Mouse (Mus musculus) lung, embryonic 15.5 days (tissue): ENCODE data around the gene Chmp2b. TPM values are rescaled to one million over a fixed set of nuclear protein-coding genes. Genes with fewer than 3 reads are reported as not detected.

Experiments
- ATAC-seq: fragments of 200-750 bp; cut with Nextera tagmentation; 2 replicates; pipeline ENCODE4 v1.8.0; 2017; ENCODE audit warnings: moderate number of reproducible peaks, borderline replicate concordance; ENCODE audit not compliant: low FRiP score, low TSS enrichment; ENCODE audit errors: extremely low read depth
- H3K27ac ChIP-seq: fragments of 300-500 bp; sonication (generic); 2 replicates; pipeline ENCODE4 v1.5.1; 2015; ENCODE audit warnings: moderate library complexity, mild to moderate bottlenecking, inconsistent platforms
- H3K27me3 ChIP-seq: fragments of 300-500 bp; sonication (generic); 2 replicates; pipeline ENCODE4 v1.6.1; 2015; ENCODE audit warnings: inconsistent platforms
- H3K36me3 ChIP-seq: fragments of 300-500 bp; sonication (generic); 2 replicates; pipeline ENCODE4 v1.6.1; 2015; ENCODE audit warnings: inconsistent platforms
- H3K4me1 ChIP-seq: fragments of 300-500 bp; sonication (generic); 2 replicates; pipeline ENCODE4 v1.6.1; 2015; ENCODE audit warnings: inconsistent platforms
- H3K4me2 ChIP-seq: fragments of 300-500 bp; sonication (generic); 2 replicates; pipeline ENCODE4 v1.6.1; 2015; ENCODE audit warnings: inconsistent platforms, mild to moderate bottlenecking, moderate library complexity
- H3K4me3 ChIP-seq: fragments of 300-500 bp; sonication (generic); 2 replicates; pipeline ENCODE4 v1.5.1; 2015; ENCODE audit warnings: mild to moderate bottlenecking, inconsistent platforms
- H3K9ac ChIP-seq: fragments of 300-500 bp; sonication (generic); 2 replicates; pipeline ENCODE4 v1.6.1; 2015; ENCODE audit warnings: inconsistent platforms
- H3K9me3 ChIP-seq: fragments of 300-500 bp; sonication (generic); 2 replicates; pipeline ENCODE4 v1.6.1; 2016; ENCODE audit warnings: inconsistent platforms
- WGBS: fragments of 180-500 bp; shearing (Covaris S2); methylation state at CpG from one replicate; pipeline ENCODE4 v1.1.7; 2015; 5-methylcytosine and 5-hydroxymethylcytosine counted together
- polyA plus RNA-seq: library from polyadenylated mRNA; unstranded; fragments of >200 nt; fragmentation: Nextera tagmentation; extraction: Ambion mirVana; gene quantifications from 2 replicates; pipeline ENCODE4 v1.2.1, GENCODE M21; 2015

Gene Chmp2b
- polyA plus RNA-seq, 1 experiment from 2014 or later, result 93.5 TPM

DNA sequence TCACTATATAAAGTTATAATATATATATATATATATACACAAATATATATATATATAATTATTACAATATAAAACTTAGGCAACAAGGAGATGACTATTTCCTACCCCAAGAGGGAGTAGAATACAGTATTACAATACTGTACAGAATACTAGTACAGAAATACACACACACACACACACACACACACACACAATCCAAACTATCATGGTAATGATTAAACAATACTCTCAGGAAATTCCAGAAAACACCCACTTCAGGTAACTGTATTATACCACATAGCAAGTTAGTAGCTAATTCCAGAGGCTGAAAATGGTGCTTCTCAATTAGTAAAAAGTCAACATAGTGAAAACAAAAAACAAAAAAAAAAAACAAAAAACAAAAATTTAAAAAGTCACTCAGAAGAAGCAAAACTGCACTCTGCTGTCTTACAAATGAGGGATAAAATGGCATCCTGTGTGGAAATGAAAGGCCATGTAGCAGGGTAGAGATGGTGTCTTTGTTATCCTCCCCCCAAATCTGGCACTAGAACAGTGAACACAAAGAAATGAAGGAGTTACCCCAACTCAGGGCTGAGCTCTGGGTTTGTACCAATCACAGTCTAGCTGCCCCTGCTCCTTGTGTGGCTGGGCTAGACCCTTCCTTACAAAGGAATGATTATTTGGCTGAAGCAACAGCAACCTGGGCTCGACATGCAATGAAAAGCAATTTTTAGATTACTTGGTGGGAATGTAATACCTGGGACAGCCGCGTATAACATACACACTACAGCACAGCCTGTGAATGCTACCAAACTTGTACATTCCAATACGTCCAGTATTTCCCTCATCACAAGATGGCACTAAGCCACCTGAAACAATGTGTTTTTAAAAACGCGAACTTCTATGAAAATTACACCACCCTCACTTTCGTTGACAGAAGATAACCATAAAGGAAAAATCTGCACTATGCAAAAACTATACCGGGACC is 1.2 kb downstream of the Chmp2b start:
- Histone ChIP-seq H3K4me1 (0 out of 2 replicates have a peak, but pooled peaks cover 10% of the 10 kb centered on the region), H3K4me3 (peak overlapping the region; percentile 95), H3K9me3 (no peaks in the 10 kb centered on the region), H3K36me3 (no peaks in the 10 kb centered on the region), H3K27ac (peak overlapping the region; percentile 68; the same call in 1 of the 2 replicates), H3K27me3 (no peaks in the 10 kb centered on the region), H3K9ac (peak overlapping the region; percentile 76), H3K4me2 (peak overlapping the region; percentile 72)
- ATAC-seq, result no peak; the same call in 1 of the 2 replicates
- 6% methylated on average over 8 of the region's 8 CpGs for WGBS

DNA sequence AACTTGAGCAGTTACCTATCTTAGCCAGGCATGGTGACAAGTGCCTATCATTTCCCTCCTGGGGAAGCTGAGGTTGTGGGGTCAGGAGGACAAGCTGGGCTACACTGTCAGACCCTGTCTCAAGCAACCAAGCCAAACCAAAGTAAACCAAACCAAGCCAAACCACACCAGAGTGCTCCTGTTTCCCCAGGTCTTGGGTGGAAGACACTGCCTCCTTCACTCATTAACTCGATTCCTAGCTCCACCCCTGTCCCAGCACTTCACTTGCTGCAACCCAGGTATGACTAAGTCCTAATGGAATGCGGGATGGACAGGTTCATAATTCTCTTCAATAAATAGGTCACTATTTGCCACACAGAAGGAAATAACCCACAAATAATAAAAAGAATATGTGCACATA is 2.9 kb downstream of the Chmp2b start:
- no peak overlapping the region for H3K4me2 ChIP-seq
- H3K4me1 ChIP-seq, result 0 out of 2 replicates have a peak, but pooled peaks cover 10% of the 10 kb centered on the region
- H3K27ac ChIP-seq, result no peak overlapping the region
- H3K9me3 ChIP-seq, result no peaks in the 10 kb centered on the region
- H3K9ac ChIP-seq, result no peak overlapping the region
- H3K36me3 ChIP-seq, result no peaks in the 10 kb centered on the region
- no peak overlapping the region for H3K4me3 ChIP-seq
- ATAC-seq, result no peak
- no peaks in the 10 kb centered on the region for H3K27me3 ChIP-seq
- WGBS, result 63% methylated on average over 2 of the region's 2 CpGs

DNA sequence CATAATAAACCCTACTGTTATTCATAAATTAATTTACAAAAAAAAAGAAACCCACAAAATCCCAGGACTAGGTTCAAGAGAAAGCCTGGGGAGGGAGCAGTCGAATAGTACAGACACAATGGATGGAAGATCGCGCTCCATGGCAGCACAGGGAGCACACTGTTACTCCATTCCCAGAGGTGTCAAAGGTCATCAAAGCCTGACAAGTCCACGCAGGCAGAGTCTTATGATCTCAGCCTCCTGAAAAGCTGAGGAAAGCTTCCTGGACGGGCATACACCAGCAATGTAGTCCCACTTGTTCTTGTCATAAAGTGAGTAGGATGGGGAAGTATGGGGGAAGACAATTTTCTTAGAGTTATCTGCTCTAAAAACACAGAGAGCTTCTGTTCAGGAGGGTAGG is 5.2 kb downstream of the Chmp2b start:
- no peaks in the 10 kb centered on the region for H3K36me3 ChIP-seq
- no peak for ATAC-seq
- 77% methylated on average over 5 of the region's 5 CpGs for WGBS
- 0 out of 2 replicates have a peak, but pooled peaks cover 10% of the 10 kb centered on the region for H3K4me1 ChIP-seq
- no peak overlapping the region for H3K4me3 ChIP-seq
- no peak overlapping the region for H3K27ac ChIP-seq
- no peak overlapping the region for H3K4me2 ChIP-seq
- H3K9ac ChIP-seq, result no peak overlapping the region
- H3K9me3 ChIP-seq, result no peaks in the 10 kb centered on the region
- H3K27me3 ChIP-seq, result no peaks in the 10 kb centered on the region

DNA sequence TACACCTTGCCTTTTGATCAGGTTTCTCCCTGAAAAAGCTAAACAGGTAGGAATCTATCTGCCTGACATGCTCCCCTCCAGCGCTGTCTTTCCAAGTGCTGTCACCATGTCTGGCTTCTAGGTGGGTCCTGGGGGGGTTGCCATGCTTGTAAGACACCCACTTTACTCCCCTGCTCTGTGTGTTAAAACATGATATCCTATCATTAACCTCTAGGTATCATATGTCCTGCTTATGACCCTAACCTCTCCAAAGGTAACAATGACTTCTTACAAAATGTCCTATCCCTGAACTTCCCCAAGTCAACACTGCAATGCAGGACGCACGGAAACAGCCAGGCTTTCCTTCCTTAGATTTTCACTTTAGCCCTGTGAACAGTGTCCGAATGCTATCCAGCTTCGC is 8.3 kb downstream of the Chmp2b start:
- no peaks in the 10 kb centered on the region for H3K36me3 ChIP-seq
- WGBS, result 72% methylated on average over 5 of the region's 5 CpGs
- H3K9me3 ChIP-seq, result no peaks in the 10 kb centered on the region
- ATAC-seq, result no peak
- H3K4me1 ChIP-seq, result 0 out of 2 replicates have a peak, but pooled peaks cover 1% of the 10 kb centered on the region
- no peak overlapping the region for H3K9ac ChIP-seq
- no peak overlapping the region for H3K4me3 ChIP-seq
- H3K27ac ChIP-seq, result no peak overlapping the region
- H3K27me3 ChIP-seq, result no peaks in the 10 kb centered on the region
- no peak overlapping the region for H3K4me2 ChIP-seq

DNA sequence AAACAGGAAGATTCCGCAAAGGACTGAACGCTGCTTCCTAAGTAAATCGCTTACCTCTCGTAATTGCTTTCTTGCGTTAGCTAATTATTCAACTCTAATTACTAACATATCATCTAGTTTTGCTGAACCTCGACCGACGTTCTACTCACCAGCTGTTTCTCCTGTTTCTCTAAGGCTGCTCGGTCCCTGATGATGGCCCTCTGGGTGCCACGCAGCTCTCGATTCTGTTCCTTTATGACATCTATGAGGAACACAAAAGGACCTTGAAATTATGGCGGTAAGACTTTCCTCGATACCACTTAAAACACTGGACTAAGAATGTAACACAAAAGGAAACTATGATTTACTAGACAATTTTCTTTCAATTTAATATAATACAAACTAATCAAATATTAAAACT is 11.7 kb downstream of the Chmp2b start:
- Histone ChIP-seq H3K9me3 (no peaks in the 10 kb centered on the region), H3K4me3 (no peak overlapping the region), H3K36me3 (no peaks in the 10 kb centered on the region), H3K27ac (no peak overlapping the region), H3K4me2 (no peak overlapping the region), H3K27me3 (no peaks in the 10 kb centered on the region), H3K9ac (no peak overlapping the region), H3K4me1 (no peaks in the 10 kb centered on the region)
- WGBS, result 87% methylated on average over 13 of the region's 13 CpGs
- ATAC-seq, result no peak

DNA sequence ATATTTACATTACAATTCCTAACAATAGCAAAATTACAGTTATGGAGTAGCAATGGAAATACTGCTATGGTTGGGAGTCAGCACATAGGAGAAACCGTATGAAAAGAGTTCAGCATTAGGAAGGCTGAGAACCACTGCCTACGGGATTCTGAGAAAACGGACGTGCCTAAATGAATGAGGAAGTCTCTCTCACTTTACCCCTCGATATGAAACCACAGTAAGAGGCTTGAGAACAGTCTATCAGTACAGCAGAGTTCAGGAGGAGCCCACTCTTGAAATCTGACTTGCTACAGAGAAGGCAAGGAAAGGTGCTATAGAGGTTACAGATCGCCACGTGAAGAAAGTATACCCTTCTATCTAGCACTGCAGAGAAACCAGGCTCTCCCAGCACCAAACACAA is 13.6 kb downstream of the Chmp2b start:
- no peak overlapping the region for H3K4me3 ChIP-seq
- peaks cover 7% of the 10 kb centered on the region; the same call in 1 of the 2 replicates for H3K36me3 ChIP-seq
- no peaks in the 10 kb centered on the region for H3K9me3 ChIP-seq
- no peaks in the 10 kb centered on the region for H3K27me3 ChIP-seq
- H3K4me2 ChIP-seq, result no peak overlapping the region
- H3K4me1 ChIP-seq, result no peaks in the 10 kb centered on the region
- 72% methylated on average over 7 of the region's 7 CpGs for WGBS
- ATAC-seq, result no peak
- no peak overlapping the region for H3K27ac ChIP-seq
- no peak overlapping the region for H3K9ac ChIP-seq

DNA sequence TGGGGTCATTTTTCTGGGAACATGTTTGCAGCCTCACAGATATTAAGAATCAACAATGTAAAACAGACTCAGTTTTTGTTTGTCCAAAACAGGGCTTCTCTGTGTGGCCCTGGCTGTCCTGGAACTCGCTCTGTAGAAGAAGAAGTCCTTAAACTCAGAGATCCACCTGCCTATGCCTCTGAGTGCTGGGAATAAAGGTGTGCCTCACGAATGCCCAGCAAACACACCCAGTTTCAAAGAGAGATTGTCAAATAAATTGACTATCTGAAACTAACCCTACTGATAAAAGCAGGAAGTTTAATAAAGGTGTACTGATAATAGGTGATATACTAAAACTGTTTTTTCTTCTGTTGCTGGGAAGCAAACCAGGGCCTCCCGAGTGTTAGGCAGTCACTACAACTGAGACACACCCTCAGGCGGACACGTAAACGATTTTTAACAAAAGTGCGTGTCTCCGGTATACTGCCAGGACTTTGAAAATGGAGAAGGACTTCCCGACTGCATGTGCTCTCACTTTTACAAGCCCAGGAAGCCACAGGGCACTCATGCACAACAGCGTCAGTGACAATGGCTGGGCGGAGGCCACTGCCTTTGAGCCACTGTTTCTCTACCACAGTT is 18.7 kb downstream of the Chmp2b start:
- H3K4me2 ChIP-seq, result no peak overlapping the region
- no peak overlapping the region for H3K4me3 ChIP-seq
- no peaks in the 10 kb centered on the region for H3K9me3 ChIP-seq
- ATAC-seq, result no peak
- H3K4me1 ChIP-seq, result no peaks in the 10 kb centered on the region
- peaks cover 28% of the 10 kb centered on the region for H3K36me3 ChIP-seq
- H3K9ac ChIP-seq, result no peak overlapping the region
- H3K27me3 ChIP-seq, result no peaks in the 10 kb centered on the region
- 85% methylated on average over 11 of the region's 11 CpGs for WGBS
- H3K27ac ChIP-seq, result no peak overlapping the region

DNA sequence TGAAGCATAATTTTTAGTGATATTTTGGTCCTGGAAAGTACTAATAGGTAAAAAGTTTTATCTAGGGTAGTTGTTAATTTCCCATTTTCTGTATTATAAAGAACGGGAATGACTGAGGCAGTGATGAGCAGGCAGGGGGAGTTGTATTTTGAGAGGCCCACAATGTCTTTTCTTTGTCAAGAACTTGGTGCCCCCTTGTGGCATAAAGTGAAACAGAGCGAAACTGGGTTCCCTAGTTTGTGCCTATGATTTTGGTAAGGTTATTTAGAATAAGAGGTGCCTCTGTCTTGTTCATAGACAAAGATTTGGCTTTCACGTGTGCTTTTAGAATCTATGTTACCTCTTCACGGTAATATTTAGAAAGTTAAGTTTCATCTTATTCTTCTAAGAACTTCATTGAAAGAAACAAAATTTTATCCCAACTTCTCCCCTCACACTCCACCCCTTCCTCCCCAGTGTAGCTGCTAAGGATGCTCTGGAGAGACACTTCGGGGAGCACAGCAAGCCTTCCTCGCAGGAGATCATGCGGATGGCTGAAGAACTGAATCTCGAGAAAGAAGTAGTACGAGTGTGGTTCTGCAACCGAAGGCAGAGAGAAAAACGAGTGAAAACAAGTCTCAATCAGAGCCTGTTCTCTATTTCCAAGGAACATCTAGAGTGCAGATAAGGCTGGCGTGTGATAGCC is 29.1 kb downstream of the Chmp2b start:
- Histone ChIP-seq H3K9ac (no peak overlapping the region), H3K4me3 (no peak overlapping the region), H3K4me1 (no peaks in the 10 kb centered on the region), H3K36me3 (no peaks in the 10 kb centered on the region), H3K9me3 (no peaks in the 10 kb centered on the region), H3K27me3 (no peaks in the 10 kb centered on the region), H3K27ac (no peak overlapping the region), H3K4me2 (no peak overlapping the region)
- no peak for ATAC-seq
- WGBS, result 29% methylated on average over 12 of the region's 12 CpGs

DNA sequence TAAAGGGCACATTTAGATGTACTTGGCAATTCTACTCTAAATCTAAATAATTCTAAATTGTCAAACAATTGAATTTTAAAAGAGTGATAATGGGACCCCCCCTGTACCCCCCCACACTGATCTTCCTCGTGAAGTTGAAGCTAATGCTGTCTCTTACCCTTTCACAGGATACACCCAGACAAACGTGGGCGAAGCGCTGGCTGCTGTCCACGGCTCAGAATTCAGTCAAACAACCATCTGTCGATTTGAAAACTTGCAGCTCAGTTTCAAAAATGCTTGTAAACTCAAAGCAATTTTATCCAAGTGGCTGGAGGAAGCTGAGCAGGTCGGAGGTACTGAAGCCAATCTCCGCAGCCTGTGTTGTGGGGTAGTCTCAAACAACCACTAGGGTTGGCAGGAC is 30.9 kb downstream of the Chmp2b start:
- H3K4me1 ChIP-seq, result no peaks in the 10 kb centered on the region
- no peaks in the 10 kb centered on the region for H3K9me3 ChIP-seq
- no peak overlapping the region for H3K9ac ChIP-seq
- no peak for ATAC-seq
- no peak overlapping the region for H3K27ac ChIP-seq
- no peak overlapping the region for H3K4me3 ChIP-seq
- no peaks in the 10 kb centered on the region for H3K27me3 ChIP-seq
- 53% methylated on average over 8 of the region's 8 CpGs for WGBS
- no peaks in the 10 kb centered on the region for H3K36me3 ChIP-seq
- H3K4me2 ChIP-seq, result no peak overlapping the region

DNA sequence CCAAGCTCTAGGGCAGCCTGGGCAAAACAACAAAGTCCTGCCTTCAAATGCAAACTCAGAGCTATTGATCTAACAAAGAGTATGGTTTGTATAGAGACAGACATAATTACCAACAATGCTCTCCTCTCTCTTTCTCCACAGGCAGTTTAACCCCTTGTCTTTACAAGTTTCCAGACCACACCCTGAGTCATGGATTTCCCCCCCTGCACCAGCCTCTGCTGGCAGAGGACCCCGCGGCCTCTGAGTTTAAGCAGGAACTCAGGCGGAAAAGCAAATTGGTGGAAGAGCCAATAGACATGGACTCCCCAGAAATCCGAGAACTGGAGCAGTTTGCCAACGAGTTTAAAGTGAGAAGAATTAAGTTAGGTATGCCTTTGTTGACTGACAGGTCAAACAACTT is 32.9 kb downstream of the Chmp2b start:
- Histone ChIP-seq H3K27ac (no peak overlapping the region), H3K4me3 (no peak overlapping the region), H3K36me3 (no peaks in the 10 kb centered on the region), H3K9me3 (no peaks in the 10 kb centered on the region), H3K4me1 (no peaks in the 10 kb centered on the region), H3K4me2 (no peak overlapping the region), H3K9ac (no peak overlapping the region), H3K27me3 (no peaks in the 10 kb centered on the region)
- WGBS, result 27% methylated on average over 5 of the region's 5 CpGs
- no peak for ATAC-seq

DNA sequence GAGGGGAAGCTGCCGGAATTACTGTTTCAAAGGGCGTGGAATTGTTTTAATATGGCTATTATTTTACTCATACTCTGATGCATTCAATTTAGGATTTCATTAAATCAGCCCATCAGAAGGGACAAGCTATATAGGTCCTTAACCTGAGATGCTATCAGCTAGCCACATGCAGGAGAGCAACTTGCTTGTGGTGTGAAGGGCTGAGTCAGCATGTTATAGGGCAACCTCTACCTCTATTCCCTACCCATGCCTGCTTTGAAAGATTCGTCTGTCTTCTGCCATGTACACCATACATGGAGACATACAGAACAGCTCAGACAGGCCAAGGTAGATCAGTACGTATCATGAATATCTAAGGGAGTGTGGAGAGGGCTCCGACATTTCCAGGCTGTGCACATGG is 35.8 kb downstream of the Chmp2b start:
- H3K4me3 ChIP-seq, result no peak overlapping the region
- H3K9ac ChIP-seq, result no peak overlapping the region
- H3K27me3 ChIP-seq, result no peaks in the 10 kb centered on the region
- H3K9me3 ChIP-seq, result no peaks in the 10 kb centered on the region
- H3K27ac ChIP-seq, result no peak overlapping the region
- no peaks in the 10 kb centered on the region for H3K4me1 ChIP-seq
- H3K36me3 ChIP-seq, result no peaks in the 10 kb centered on the region
- 73% methylated on average over 5 of the region's 5 CpGs for WGBS
- no peak overlapping the region for H3K4me2 ChIP-seq
- no peak for ATAC-seq

DNA sequence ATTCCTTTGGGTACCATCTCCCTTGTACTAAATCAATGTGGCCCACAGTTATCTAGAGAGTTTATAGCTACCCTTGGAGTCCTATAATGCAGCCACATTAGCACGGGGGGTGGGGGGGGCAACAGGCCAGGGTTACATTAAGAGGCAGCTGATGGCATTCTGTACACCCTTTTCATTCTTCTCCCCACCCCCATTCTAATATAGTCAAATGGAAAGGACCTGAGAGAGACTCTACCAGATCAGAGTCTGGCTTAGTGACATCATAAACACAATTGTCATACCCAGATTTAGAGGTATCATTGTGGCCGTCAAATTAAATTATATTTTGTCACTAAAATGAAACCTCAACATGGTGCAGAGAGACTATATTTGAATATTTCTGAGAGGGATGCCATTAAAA is 36.5 kb downstream of the Chmp2b start:
- ATAC-seq, result no peak
- Histone ChIP-seq H3K9me3 (no peaks in the 10 kb centered on the region), H3K9ac (no peak overlapping the region), H3K27me3 (no peaks in the 10 kb centered on the region), H3K27ac (no peak overlapping the region), H3K36me3 (no peaks in the 10 kb centered on the region), H3K4me1 (no peaks in the 10 kb centered on the region), H3K4me3 (no peak overlapping the region), H3K4me2 (no peak overlapping the region)
- 85% methylated on average over 2 of the region's 2 CpGs for WGBS
